Mouse (Mus musculus): ENCODE measurements around the gene Pou2f2. TPM values are rescaled to one million over a fixed set of nuclear protein-coding genes. Genes with fewer than 3 reads are reported as not detected.

Pou2f2 gene
- polyA plus RNA-seq, 1 experiment: 141 TPM

- Histone ChIP-seq H3K4me1 (peaks cover 76% of the 10 kb centered on the region), H3K36me3 (replicated peaks; ENCODE audit: low read length) (peaks cover 16% of the 10 kb centered on the region), H3K27me3 (replicated peaks) (peaks cover 22% of the 10 kb centered on the region), H3K9me3 (no peaks in the 10 kb centered on the region), H3K4me3 (replicated peaks) (peak overlapping the region; percentile 92)
- TF ChIP-seq GATA1 (IDR thresholded peaks at IDR 0.05; ENCODE audit: borderline replicate concordance, low read length): no peak
- TF ChIP-seq FLI1 (IDR thresholded peaks at IDR 0.05; ENCODE audit: low read length): no peak
Measured at GRCm38 (mm10) chr7:25072716-25073390, 106.7 kb downstream of the Pou2f2 start.

- peak within 1 kb of the TSS; percentile 92 for H3K4me3 ChIP-seq (replicated peaks)
- H3K9me3 ChIP-seq: no peaks in the 10 kb centered on the region
- TF ChIP-seq FLI1 (IDR thresholded peaks at IDR 0.05; ENCODE audit: low read length) (no peak), GATA1 (IDR thresholded peaks at IDR 0.05; ENCODE audit: borderline replicate concordance, low read length) (no peak)
- peaks cover 22% of the 10 kb centered on the region for H3K27me3 ChIP-seq (replicated peaks)
- peaks cover 80% of the 10 kb centered on the region for H3K4me1 ChIP-seq
- peaks cover 23% of the 10 kb centered on the region for H3K36me3 ChIP-seq (replicated peaks; ENCODE audit: low read length)
Measured at GRCm38 (mm10) chr7:25071979-25072715, 107.4 kb downstream of the Pou2f2 start, which contains the start of the genes Grik5 and Zfp574. Gene Grik5 (minus strand): TSS chr7:25072346. Gene Zfp574 (plus strand): TSS chr7:25072567.

GRCm38 (mm10) chr7:25068724-25069123 lies 110.8 kb downstream of the Pou2f2 start:
- H3K4me1 ChIP-seq: peaks cover 56% of the 10 kb centered on the region
- peaks cover 26% of the 10 kb centered on the region for H3K27me3 ChIP-seq (replicated peaks)

GRCm38 (mm10) chr7:25067909-25068656 lies 111.4 kb downstream of the Pou2f2 start:
- TF ChIP-seq GATA1 (IDR thresholded peaks at IDR 0.05; ENCODE audit: borderline replicate concordance, low read length): no peak
- no peak for TF ChIP-seq FLI1 (IDR thresholded peaks at IDR 0.05; ENCODE audit: low read length)
- Histone ChIP-seq H3K27me3 (replicated peaks) (peaks cover 28% of the 10 kb centered on the region), H3K36me3 (replicated peaks; ENCODE audit: low read length) (peaks cover 61% of the 10 kb centered on the region), H3K9me3 (no peaks in the 10 kb centered on the region), H3K4me3 (replicated peaks) (no peak overlapping the region), H3K4me1 (peaks cover 54% of the 10 kb centered on the region)

More at GRCm38 (mm10) chr7:25068724-25069123, 110.8 kb downstream of the Pou2f2 start:
- H3K36me3 ChIP-seq (replicated peaks; ENCODE audit: low read length): peaks cover 55% of the 10 kb centered on the region
- H3K9me3 ChIP-seq: no peaks in the 10 kb centered on the region
- TF ChIP-seq GATA1 (IDR thresholded peaks at IDR 0.05; ENCODE audit: borderline replicate concordance, low read length): no peak
- no peak for TF ChIP-seq FLI1 (IDR thresholded peaks at IDR 0.05; ENCODE audit: low read length)
- no peak overlapping the region for H3K4me3 ChIP-seq (replicated peaks)

GRCm38 (mm10) chr7:25067338-25067737 lies 112.2 kb downstream of the Pou2f2 start:
- H3K4me3 ChIP-seq (replicated peaks): no peak overlapping the region
- peaks cover 50% of the 10 kb centered on the region for H3K4me1 ChIP-seq
- TF ChIP-seq GATA1 (IDR thresholded peaks at IDR 0.05; ENCODE audit: borderline replicate concordance, low read length) (no peak), FLI1 (IDR thresholded peaks at IDR 0.05; ENCODE audit: low read length) (no peak)
- peaks cover 68% of the 10 kb centered on the region for H3K36me3 ChIP-seq (replicated peaks; ENCODE audit: low read length)
- H3K9me3 ChIP-seq: no peaks in the 10 kb centered on the region
- H3K27me3 ChIP-seq (replicated peaks): peaks cover 25% of the 10 kb centered on the region

GRCm38 (mm10) chr7:25063900-25064299 lies 115.6 kb downstream of the Pou2f2 start:
- Histone ChIP-seq H3K9me3 (no peaks in the 10 kb centered on the region), H3K36me3 (replicated peaks; ENCODE audit: low read length) (peaks cover 86% of the 10 kb centered on the region), H3K27me3 (replicated peaks) (peaks cover 6% of the 10 kb centered on the region), H3K4me1 (peaks cover 19% of the 10 kb centered on the region), H3K4me3 (replicated peaks) (no peak overlapping the region)
- no peak for TF ChIP-seq GATA1 (IDR thresholded peaks at IDR 0.05; ENCODE audit: borderline replicate concordance, low read length)
- TF ChIP-seq FLI1 (IDR thresholded peaks at IDR 0.05; ENCODE audit: low read length): no peak

GRCm38 (mm10) chr7:25063346-25063745 lies 116.2 kb downstream of the Pou2f2 start:
- Histone ChIP-seq H3K9me3 (no peaks in the 10 kb centered on the region), H3K4me3 (replicated peaks) (peak overlapping the region; percentile 15), H3K36me3 (replicated peaks; ENCODE audit: low read length) (peaks cover 86% of the 10 kb centered on the region), H3K4me1 (peaks cover 19% of the 10 kb centered on the region), H3K27me3 (replicated peaks) (peaks cover 6% of the 10 kb centered on the region)
- TF ChIP-seq GATA1 (IDR thresholded peaks at IDR 0.05; ENCODE audit: borderline replicate concordance, low read length): no peak
- no peak for TF ChIP-seq FLI1 (IDR thresholded peaks at IDR 0.05; ENCODE audit: low read length)

- Histone ChIP-seq H3K4me1 (peaks cover 21% of the 10 kb centered on the region), H3K36me3 (replicated peaks; ENCODE audit: low read length) (peaks cover 84% of the 10 kb centered on the region), H3K4me3 (replicated peaks) (no peak overlapping the region), H3K27me3 (replicated peaks) (peaks cover 2% of the 10 kb centered on the region), H3K9me3 (no peaks in the 10 kb centered on the region)
- no peak for TF ChIP-seq GATA1 (IDR thresholded peaks at IDR 0.05; ENCODE audit: borderline replicate concordance, low read length)
- no peak for TF ChIP-seq FLI1 (IDR thresholded peaks at IDR 0.05; ENCODE audit: low read length)
Measured at GRCm38 (mm10) chr7:25058836-25059235, 120.7 kb downstream of the Pou2f2 start.

- no peaks in the 10 kb centered on the region for H3K9me3 ChIP-seq
- H3K4me3 ChIP-seq (replicated peaks): no peak overlapping the region
- peaks cover under 1% of the 10 kb centered on the region for H3K27me3 ChIP-seq (replicated peaks)
- TF ChIP-seq FLI1 (IDR thresholded peaks at IDR 0.05; ENCODE audit: low read length): no peak
- no peak for TF ChIP-seq GATA1 (IDR thresholded peaks at IDR 0.05; ENCODE audit: borderline replicate concordance, low read length)
- H3K36me3 ChIP-seq (replicated peaks; ENCODE audit: low read length): peaks cover 83% of the 10 kb centered on the region
- peaks cover 18% of the 10 kb centered on the region for H3K4me1 ChIP-seq
Measured at GRCm38 (mm10) chr7:25058394-25058793, 121.1 kb downstream of the Pou2f2 start.
